Mouse (Mus musculus): ENCODE measurements at regions not wholly inside any gene's neighbourhood (a gene's known extent, or its start where the extent isn't known, plus 50 kb on each side); places are given as distances from the start of the nearest gene placed in this dataset.

- DNase-seq (ENCODE audit: low spot score): no peak
Measured at GRCm38 (mm10) chr11:64369516-64369915, 65.6 kb upstream of the Hs3st3a1 start.

GRCm38 (mm10) chr11:64335456-64335855 lies 99.7 kb upstream of the Hs3st3a1 start:
- DNase-seq (ENCODE audit: low spot score): no peak

GRCm38 (mm10) chr11:64332406-64332805 lies 102.7 kb upstream of the Hs3st3a1 start:
- DNase-seq (ENCODE audit: low spot score): no peak

GRCm38 (mm10) chr11:64331811-64332210 lies 103.3 kb upstream of the Hs3st3a1 start:
- no peak for DNase-seq (ENCODE audit: low spot score)

DNA sequence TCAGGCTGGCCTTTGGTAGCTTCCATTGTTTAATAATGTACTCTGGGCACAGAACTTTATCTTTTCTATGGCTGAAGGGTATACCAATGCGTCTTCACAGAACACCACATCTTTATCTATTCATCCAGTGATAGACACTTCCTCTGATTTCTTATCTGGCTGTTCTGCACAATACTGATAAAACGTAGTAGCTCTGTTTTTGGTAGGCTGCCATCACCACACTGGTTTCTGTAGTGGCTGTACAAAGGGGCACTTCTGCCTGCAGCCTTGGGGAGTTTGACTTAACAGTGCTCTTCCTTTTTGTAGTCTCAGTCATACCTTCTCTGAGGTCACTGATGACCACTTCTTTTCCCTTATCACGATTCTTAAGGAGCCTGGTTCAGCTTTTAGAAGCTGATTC lies 106.0 kb upstream of the Hs3st3a1 start:
- DNase-seq (ENCODE audit: low spot score): no peak

- DNase-seq (ENCODE audit: low spot score): no peak
Measured at GRCm38 (mm10) chr11:64327771-64328170, 107.4 kb upstream of the Hs3st3a1 start.

GRCm38 (mm10) chr11:64326646-64327045 lies 108.5 kb upstream of the Hs3st3a1 start:
- DNase-seq (ENCODE audit: low spot score): no peak

GRCm38 (mm10) chr11:64321900-64322425 lies 113.2 kb upstream of the Hs3st3a1 start:
- no peak for DNase-seq (ENCODE audit: low spot score)

DNA sequence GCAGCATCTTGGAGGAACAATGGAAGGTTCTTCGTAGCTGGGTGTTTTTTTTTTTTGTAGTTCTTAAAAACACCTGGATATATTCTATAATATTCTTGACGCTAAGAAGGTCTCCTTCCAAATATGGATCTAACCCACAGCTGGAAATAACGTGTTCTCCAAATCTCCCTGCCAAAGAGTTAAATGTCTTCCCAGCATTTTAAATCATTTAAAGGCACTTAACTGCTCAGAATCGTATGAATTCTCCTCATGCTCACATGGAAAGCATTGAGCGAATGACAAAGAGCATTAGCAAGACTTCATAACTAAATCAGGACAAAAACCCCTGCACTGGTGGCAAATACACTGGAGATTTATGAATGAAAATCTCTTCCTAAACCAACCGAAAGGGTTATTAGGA lies 117.7 kb upstream of the Hs3st3a1 start:
- DNase-seq (ENCODE audit: low spot score): no peak

DNA sequence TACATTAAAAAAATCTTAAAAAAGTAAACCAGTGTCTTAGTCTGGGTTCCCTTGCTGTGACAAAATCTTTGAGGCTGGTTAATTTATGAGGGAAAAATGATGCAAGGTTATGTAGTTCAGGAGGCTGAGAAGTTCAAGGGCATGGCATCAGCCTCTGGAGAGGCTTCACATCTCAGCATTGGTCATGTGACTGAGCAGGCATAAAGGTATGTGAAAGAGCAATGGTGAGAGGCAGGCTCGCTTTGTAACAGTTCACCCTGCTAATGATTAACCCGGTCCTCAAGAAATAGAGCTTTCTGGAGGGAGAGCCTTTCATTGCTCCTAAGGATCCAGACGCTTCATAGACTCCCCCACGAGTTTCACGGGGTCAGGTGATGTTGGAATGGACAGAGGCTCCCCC lies 120.1 kb upstream of the Hs3st3a1 start:
- no peak for DNase-seq (ENCODE audit: low spot score)

- no peak for DNase-seq (ENCODE audit: low spot score)
Measured at GRCm38 (mm10) chr11:64313241-64313640, 121.9 kb upstream of the Hs3st3a1 start.

DNA sequence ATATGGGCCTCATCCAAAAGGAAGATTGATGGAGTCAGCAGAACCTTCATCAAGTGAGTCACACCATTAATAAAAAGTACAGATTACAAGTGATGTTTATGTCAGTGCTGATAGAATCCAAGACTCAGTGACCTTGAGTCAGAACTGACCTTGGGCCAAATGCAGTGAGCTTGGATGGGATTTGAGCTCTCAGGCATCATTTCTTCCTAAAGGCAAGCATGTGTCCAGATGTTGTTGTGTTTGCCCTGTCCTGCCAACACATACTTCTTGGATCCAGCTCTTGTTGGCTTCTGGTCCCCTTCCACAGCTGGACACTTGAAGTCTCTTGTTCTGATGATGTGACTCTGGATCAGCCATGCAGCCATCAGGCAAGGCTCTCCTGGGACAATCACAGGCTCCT lies 125.3 kb upstream of the Hs3st3a1 start:
- DNase-seq (ENCODE audit: low spot score): no peak

- DNase-seq (ENCODE audit: low spot score): no peak
Measured at GRCm38 (mm10) chr11:64297825-64298224, 137.3 kb upstream of the Hs3st3a1 start.

DNA sequence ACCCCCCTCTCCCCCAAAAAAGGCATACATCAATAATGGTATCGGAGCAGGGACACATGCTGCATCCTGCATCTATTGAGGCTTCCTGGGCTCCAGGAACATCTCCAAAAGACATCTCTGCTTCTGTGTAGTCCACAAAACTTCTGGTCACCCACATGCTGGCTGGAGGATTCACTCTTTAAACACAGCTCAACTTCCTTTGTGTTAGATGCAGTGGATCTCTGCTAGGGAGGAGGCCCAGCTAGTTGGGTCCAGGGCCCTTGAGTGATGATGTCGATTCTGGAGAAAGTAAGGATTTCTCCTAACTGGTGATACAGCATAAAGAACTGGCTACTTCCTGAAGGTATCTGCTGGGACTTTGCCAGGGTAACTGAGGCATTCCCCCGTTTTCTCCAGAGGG lies 146.9 kb upstream of the Hs3st3a1 start:
- no peak for DNase-seq (ENCODE audit: low spot score)

- no peak for DNase-seq (ENCODE audit: low spot score)
Measured at GRCm38 (mm10) chr11:64287499-64287898, 147.6 kb upstream of the Hs3st3a1 start.

DNA sequence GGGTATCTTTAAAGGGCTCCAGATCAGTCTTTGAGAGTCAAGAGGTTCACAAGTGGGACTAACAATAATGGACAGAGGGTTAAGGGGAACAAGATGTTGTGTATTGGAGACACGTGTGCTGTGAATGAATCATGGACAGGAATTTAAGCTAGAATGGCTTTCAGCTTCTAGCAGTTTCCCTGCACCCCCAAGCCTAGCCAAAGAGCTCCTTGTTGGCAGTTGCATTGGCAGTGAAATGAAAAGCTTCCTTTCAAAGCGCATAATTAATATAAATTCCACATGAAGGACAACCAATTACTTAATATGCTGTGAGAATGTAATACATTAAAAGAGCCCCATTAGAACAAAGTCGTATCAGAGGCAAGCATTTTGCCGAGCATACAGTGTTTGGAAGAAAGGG lies 153.4 kb upstream of the Hs3st3a1 start:
- no peak for DNase-seq (ENCODE audit: low spot score)

DNA sequence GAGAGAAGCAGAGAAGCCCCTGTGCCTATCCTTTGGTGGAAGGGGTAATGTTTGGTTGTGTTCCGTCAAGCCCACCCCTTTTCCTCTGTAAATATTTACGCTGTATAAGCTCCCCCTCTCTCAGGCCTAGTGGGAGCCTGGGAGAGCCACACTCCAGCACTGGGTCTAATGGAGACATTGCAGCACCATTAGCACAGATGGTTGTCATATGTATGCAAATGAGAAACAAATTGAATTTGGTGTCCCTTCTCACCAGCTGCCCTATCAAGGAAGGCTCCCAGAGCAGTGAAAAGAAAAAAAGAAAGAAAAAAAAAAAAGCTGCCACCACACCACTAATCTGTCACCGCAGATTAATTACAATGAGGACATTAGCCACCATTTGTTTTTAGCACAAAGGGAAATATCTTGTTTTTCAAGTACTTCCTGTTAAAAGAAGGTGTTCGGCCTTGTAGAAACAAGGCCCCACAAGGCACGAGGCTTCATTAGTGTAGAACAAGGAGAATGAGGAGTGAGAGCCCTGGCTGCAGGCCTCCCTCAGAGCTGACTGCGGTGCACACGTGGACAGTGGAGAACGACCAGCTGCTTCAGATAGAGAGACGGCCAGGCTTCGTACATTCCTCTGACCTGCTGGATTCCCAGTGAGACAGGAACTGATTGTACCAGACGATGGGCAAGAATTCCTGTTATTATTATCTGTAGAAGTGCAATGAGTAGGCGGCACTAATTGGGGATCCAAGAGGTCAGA lies 156.7 kb upstream of the Hs3st3a1 start:
- no peak for DNase-seq (ENCODE audit: low spot score)

DNA sequence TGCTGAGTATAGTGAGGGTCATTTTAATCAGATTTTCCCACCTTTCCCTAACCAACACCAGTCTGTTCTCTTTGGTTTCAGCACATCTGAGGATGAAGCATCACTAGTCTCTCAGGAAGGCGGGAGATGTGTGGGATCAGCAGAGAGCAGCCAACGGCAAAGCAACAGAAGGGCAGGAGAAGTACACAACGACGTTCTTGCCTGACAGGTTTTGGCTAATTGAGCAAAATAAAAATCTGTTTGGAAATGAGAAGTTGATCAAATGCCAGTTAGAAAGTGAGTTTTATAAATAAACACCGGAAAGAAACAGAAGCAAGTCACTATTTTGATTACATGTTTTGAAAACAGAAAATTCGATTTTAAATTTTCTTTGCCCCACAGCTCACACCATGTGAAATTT lies 161.4 kb upstream of the Hs3st3a1 start:
- DNase-seq (ENCODE audit: low spot score): no peak

GRCm38 (mm10) chr11:64273214-64273613 lies 161.9 kb upstream of the Hs3st3a1 start:
- no peak for DNase-seq (ENCODE audit: low spot score)

DNA sequence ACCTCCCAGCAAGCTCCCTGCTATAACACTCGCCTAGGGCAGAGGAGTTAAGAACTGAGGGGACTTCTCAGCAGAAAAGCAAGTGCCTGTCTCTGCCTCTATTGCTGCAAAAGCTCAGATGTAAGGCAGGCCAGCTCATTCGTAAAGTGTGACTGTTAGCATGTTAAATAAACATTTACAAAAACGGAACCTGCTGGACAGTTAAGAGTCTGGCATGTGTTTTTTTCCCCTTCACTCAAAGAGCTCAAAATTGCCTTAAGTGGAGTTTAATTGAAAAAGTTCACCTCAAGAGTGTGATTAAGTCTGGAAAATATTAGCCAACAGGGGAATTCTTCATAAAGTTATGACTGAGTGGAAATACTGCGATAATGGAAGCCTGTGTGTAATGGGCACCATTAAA lies 167.0 kb upstream of the Hs3st3a1 start:
- DNase-seq (ENCODE audit: low spot score): no peak

DNA sequence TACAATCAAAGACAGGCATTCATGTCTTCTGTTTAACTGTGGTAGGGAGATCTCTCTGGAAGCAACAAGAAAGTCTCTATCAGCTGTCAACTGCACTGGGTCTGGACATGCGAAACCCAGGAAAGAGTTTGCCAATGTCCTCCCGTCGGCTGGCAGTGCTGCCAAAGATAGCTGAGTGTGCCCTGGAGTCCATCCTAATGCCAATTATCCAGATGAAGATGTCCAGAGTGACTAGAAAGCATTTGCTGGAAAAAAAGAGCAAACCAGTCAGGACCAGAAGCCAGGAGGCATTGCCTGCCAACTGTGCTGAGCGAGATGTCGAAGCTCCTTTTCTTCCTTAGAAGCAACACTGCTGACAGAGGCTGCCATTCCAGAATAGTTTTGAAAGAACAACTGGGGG lies 167.6 kb upstream of the Hs3st3a1 start:
- DNase-seq (ENCODE audit: low spot score): no peak

DNA sequence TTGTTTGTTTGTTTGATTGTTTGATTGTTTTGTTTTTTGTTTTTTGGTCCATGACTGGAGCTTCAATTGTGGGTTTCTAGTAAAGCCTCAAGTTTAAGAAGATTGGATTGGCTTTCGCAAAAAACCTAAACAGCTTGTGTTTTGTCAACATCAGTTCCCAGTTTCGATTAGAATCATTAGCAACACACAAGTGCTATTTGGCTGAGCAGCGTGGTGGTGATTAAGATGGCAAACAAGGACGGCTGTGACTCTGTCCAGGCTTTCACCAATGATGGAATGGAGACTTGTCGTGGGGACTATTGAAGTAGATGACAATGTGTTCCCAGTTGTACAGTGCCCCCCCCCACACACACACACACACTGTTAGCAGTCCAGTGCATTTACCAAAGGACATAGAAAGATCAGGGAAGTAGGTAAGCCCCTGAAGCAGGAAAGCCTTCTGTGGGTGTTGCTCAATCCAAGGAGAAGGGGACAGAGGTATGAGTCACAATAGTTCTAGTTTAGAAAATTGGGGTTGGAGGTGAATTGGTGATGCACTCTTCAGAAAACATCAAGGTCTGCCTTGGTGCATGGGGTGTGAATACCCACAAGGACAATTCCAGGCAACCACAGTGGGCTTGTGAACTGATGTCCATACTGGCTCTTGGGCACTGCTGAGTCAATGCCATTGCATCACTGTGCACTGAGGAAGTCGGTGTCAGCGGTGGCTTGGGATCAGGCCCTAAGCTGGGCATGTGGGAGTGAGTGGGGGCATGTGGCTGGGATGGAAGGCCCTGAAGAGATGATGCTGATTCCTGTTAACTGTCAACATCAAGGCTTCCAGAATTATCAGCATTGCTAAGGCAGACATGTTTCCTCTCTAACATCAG lies 174.5 kb upstream of the Cox10 start:
- DNase-seq (ENCODE audit: low spot score): no peak

DNA sequence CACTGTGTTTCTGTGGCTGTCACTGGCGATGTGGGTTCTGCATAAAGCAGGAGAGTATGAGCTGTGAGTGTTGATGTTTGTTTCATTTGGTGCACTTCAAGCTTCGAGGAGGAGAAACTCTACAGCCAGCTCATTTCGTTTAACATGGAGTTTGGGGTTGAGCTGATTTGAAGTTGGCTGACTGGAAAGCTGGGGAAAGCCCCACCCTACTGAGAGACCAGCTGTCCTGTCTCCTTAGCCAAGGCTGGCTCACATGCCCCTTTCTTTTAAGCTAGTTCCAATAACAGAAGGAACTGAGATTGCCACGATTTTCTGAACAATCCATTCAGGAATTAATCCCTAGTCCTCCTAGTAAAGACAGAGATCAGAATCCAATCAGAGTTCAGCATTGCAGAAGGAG lies 157.6 kb upstream of the Cox10 start:
- no peak for DNase-seq (ENCODE audit: low spot score)
